Mouse (Mus musculus) lung, postnatal 0 days (tissue): ENCODE data around the gene Zyx.
A peak's percentile ranks its signal among the peaks of the same experiment; 100 is the strongest.

ENCODE experiments used
- CTCF ChIP-seq: IDR thresholded peaks from 2 replicates; pipeline ENCODE4 v1.5.1; 2016; ENCODE audit warnings: antibody characterized with exemption, mild to moderate bottlenecking
- EP300 ChIP-seq: IDR thresholded peaks from 2 replicates; pipeline ENCODE4 v1.6.1; 2016; ENCODE audit warnings: antibody characterized with exemption, mild to moderate bottlenecking, control low read depth

DNA sequence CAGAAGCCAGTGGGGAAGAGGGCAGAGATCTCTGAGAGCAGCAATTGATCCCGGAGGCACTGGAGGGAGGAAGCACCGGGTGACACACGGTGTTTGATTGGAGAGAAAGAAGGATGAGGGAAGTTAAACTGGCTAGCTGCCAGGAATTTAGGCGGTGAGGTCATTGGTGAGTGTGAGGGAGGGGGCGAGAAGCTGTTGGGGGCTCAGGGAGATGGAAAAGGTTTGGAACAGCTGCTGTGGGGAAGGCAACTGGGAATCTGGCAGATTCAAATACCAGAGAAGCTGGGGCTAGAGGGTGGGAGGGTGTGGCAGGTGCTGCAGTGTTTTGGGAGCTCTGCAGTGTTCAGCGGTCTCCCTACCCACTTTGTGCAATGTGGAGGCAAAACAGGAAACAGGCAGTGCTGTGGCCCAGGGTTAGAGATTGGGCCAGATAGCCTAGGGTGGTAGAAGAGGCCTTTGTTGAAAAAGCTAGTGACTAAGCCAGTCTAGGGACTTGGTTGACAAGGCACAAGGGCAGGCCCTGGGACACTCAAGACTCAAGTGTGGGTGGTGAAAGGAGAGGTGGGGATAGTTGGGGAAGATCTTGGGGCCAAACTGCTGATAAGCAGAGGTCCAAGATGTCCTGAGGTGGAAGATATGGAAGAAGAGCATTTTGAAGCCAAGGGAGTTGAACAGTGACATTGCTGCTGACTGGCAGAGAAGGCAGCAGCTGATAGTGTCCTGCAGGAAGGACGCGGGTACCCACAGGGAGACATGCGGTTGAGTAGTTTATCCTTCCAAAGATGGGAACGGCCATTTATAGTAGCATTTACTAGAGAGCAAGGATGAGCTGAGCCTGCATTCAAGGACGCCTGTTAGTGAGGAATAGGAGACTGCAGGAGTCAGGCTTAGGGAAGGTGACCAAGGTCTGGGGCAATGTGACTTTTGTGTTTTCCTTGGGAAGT lies 4.9 kb downstream of the Zyx start:
- TF ChIP-seq CTCF (no peak), EP300 (0 out of 2 replicates have a peak, but pooled peaks have one; percentile 37)
